Mouse (Mus musculus) ES-Bruce4 (cell line): ENCODE results near the gene Lgi1.

ENCODE experiments used
- CTCF ChIP-seq: IDR thresholded peaks from one replicate; pipeline ENCODE4 v1.8.1; 2011; ENCODE audit warnings: low read depth, low read length
- EP300 ChIP-seq: IDR thresholded peaks from 2 replicates; pipeline ENCODE4 v1.6.1; 2011; ENCODE audit warnings: low read depth, low read length; ENCODE audit not compliant: insufficient read depth
- POLR2A ChIP-seq: IDR thresholded peaks from one replicate; pipeline ENCODE4 v1.8.1; 2011; ENCODE audit warnings: low read length; ENCODE audit not compliant: insufficient read depth

GRCm38 (mm10) chr19:38249627-38250026 is 14.7 kb upstream of the Lgi1 start:
- no peak for TF ChIP-seq POLR2A
- TF ChIP-seq CTCF, result no peak
- no peak for TF ChIP-seq EP300
